Mouse (Mus musculus) erythroblast, adult 5-6 weeks (primary cell): ENCODE results near the gene Mrps35. TPM values are rescaled to one million over a fixed set of nuclear protein-coding genes. Genes with fewer than 3 reads are reported as not detected.

Experiments used
- ATAC-seq: replicated peaks from 2 replicates; pipeline ENCODE4 v1.8.0; 2016; ENCODE audit warnings: moderate number of reproducible peaks, mild to moderate bottlenecking, moderate TSS enrichment, inconsistent platforms; ENCODE audit not compliant: poor library complexity, low FRiP score, severe bottlenecking
- total RNA-seq, 2 experiments: library from RNA; stranded (forward) in 1 of 2; stranded (reverse) in 1 of 2; fragments of 150-400 nt in 1 of 2; fragments of 200-764, 138-1000 nt in 1 of 2; gene quantifications; 2 replicates each; pipeline versions ENCODE4 v1.2.3 to v1.2.4; 2015 to 2017; ENCODE audit warnings: low replicate concordance in 2 of 2

The Mrps35 gene
- total RNA-seq, 2 experiments from 2014 or later = 23.9 to 36.3 TPM

DNA sequence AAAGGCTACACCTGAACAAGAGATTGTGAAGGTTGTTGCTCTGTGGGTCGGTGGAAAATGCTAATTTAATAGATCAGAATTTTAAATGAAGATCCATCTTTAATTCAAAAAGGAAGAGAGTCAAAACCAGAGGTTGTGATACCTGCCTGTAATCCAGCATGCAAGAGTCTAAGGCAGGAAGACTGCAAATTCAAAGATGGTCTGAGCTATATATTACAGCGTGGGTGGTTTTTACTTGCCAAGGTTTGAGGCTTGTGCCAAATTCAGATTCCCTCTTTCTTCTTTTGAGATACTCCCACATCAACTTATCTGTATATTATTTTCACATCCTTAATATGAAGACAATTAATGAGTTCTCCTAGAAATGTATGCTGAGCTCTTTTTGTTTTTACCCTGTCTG lies 14.2 kb upstream of the Mrps35 start:
- no peak for ATAC-seq

DNA sequence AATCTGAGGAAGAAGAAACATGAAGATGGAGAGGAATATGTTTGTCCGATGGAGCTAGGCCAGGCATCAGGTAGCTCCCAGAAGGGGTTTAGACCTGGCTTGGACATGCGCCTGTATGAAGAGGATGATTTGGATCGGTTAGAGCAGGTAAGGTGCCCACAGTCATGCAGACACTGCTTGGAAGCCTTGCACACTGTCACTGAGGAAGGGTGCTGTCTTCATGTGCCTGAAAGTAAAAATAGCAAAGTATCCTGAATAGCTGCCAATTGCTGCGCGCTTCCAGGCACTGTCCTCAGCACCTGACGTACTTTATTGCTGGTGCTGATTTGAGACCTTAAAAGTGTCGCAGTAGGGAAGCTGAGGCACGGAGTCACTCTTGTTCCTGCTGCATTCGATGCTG lies 13.0 kb upstream of the Mrps35 start:
- ATAC-seq = no peak

DNA sequence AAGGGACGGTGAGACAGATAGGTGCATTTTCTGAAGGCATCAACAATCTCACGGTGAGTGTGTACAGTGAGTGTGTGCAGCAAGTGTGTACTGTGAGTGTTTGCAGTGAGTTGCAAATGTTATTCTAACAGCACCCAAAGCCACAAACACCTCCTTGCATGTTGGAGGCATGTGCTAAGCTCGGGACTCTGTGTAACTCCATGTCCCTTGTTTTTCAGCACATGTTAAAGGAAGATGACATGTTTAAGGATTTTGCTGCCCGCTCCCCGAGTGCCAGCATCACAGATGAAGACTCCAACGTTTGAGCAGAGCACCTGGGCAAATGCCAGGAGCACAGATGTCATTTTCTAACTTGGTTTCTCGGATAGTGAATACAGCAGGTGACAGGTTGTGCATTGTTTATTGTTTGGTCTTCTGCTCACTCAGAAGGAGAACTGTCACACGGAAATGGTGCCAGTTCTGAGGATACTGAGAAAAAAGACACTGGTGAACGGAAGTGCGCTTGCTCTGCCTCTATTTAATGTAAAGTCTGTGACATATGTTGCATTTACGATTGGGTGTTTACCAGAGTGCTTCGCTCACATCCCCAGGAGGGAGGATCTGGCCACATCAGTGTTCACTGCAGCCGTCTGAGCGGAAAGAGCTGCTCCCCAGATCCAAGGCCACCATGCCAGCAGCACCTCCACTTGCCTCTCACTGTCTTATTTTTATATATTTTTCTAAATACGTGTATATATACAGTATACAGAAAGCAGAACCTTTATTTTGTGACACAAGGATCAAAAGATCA lies 12.3 kb upstream of the Mrps35 start:
- no peak for ATAC-seq

DNA sequence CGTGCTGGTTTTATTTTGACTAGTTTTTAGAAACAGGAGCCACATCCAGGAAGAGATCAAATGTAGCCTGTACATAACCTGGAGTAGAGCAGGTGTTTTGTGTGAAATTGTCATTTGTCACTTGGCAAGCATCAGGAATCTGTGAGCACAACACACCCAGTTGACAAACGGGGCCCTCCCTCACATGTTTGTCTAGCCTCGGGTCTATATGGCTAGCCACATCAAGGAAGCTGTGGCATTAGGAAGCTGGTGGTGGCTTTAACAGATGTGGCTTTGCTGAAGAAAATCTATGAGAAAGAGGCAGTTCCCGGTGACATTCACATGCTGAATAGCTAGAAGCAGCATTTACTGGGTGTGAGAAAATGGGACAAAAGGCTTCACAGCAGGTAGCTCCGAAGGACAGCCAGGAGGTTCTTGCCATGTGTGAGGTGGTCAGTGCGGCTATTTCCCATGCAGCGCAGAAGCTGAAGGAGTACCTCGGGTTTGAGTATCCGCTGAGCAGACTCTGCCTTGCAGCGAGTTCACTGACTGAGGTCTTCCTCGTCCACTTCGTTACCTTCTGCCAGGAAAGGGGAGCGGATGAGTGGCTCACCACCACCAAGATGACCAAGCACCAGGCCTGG lies 10.2 kb upstream of the Mrps35 start, which contains the start of gene Rep15:
Gene Rep15, plus strand, starts transcription at position 282 of the 623 bp plus-strand sequence.
- no peak for ATAC-seq

DNA sequence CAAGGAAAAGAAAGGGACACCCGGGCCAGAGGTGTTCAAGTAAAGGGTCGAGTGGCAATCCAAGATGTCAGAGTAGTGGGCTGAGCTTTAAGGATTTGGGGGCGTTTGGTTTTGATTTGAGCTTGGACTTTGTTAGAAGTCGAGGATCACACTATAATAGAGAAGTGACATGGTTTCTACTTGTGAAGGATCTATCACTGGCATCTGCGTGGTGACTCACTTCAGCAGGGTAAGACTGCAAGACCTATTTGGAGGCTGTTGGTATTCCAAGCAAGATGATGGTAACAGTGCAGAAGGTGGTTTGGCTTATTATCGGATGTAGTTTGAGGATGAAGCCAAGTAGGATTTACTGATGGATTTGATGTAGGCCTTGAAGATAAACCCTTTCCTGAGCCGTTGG lies 1.1 kb downstream of the Mrps35 start:
- ATAC-seq = no peak

DNA sequence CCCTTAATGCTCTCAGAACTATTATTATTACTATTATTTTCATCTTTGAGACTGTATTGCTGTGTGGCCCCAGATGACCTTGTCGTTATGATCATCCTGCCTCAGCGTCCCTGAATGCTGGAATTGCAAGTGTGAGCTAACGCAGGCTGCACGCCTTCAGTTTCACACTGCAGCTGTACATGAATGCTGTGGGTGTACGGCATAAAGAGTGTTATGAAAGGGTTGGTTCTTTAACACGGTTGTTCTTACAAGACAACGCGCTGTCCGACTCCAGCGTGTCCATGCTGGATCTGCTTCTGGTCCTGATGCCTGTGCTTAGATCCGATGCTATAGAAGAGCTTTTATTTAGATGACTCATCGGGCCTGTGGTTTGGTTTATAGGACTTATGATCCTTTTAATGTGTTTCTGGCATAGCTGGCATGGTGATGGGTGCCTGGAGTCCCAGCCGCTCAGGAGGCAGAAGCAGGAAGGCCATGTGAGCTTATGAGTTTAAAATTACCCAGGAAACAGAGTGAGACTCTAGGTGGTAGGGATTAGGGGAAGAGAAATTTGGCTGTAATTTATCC lies 6.8 kb downstream of the Mrps35 start:
- no peak for ATAC-seq

DNA sequence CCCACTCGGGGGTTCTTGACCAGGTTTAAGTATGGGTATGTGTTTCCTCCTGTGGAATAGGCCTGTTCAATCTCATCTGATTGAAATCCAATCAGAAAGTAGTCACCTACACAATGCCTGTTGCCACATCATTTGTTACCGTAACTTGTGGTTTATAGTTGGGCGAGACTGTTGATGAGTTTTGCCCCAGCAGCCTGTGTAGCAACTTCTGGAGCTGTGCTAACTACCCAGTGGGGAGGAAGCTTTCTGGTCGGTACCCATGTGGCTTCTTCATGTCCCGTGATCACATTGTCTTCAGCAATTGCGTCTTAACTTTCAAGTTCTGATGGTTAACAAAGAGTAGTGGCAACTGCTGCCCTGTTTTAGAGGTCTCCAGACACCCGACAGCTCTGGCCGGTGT lies 9.1 kb downstream of the Mrps35 start:
- no peak for ATAC-seq

DNA sequence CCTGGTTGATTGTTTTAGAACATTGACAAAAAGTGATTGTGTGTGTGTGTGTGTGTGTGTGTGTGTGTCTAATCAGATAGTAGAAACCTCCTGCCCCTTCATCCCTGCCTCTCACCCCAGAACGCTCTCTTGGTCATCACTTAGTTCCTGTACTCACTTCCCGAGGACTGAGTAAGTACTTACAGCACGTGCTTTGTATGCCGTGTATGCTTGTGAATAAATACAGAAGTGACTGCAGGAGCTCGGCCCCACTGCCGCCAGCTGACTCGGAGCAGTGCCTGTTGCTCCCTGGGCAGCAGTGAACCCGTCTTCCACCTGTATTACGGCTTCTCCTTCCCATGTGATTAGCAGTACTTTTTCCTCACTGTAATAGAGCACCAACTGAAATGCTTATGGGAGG lies 9.9 kb downstream of the Mrps35 start:
- ATAC-seq = no peak

DNA sequence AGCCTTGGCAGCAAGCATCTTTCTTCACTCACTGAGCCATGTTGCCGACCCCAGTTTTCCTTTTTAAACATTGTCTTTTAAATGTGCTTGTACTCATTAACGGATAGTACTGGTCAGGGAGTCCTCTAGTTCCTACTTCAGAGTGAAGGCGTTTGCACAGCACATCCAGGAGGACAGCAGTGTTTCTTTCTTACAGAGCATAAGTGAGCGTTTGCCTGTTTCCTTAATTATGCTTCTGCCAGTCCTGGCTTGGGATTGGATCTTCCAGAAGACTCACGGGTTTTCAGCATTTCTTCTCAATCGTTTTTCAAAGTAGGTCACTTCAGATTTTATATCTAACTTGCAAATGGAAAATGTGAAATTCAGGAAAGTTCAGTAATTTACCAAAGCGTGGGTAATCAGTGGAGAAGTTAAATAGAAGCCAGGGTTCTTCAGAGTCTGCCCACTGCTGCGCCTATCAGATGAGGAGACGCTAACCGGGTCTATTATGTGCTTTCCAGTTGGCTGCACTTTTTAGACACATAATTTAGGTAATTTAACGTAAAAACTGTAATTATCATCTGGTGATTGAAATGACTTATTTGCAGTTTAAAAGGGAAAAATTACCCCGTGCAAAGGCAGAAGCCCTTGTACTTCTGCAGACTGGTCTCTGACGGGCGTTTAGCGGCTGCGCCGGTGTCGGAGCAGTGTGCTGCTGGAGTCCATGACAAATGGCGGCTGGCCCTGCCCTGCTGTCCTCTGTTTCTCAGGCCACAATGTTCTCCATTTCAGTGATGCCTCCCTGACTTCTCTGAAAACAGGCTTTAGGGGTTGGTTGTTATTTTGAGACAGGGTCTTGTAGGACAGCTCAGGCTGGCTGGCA lies 11.5 kb downstream of the Mrps35 start:
- no peak for ATAC-seq

DNA sequence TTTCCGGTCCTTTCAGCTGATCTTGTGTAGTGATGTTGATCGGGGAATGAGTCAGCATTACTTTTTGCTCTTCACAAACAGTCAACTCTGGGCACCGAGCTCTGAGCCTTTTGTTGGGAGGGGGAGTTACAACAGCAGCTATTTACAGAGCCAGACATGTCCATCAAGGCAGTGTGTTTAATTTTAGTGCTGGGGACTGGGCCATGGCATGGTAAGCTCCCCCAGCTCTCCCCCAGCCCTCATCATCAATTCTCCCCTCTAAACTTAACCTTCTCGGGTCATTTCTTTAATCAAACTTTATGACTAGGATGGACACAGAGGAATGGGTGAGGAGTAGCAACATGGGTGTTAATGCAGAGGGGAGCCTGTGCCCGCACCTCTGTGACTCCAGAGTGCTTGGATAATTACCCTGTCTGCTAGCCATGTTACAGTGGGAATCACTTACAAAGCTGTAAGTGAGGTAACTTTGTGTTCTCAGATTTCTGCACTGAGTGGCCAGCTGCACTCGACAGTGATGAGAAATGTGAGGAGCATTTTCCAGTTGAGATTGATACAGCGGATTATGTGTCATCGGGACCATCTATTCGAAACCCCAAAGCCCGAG lies 12.9 kb downstream of the Mrps35 start:
- ATAC-seq = no peak

DNA sequence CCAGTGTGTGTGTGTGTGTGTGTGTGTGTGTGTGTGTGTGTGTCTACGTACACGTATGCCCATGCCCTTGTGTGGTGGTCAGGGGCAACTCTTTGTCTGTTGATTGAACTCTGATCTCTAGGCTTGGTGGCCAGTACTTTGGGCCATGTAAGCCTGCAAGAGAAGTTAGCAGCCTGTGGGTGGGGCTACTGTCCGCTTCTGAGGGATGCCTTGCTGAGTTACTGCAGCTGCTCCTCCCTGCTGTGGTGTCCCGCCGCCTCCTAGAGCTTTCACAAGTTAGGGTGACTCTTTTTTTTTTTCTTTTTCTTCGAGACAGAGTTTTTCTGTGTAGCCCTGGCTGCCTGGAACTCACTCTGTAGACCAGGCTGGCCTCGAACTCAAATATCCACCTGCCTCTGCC lies 16.8 kb downstream of the Mrps35 start:
- ATAC-seq = no peak

DNA sequence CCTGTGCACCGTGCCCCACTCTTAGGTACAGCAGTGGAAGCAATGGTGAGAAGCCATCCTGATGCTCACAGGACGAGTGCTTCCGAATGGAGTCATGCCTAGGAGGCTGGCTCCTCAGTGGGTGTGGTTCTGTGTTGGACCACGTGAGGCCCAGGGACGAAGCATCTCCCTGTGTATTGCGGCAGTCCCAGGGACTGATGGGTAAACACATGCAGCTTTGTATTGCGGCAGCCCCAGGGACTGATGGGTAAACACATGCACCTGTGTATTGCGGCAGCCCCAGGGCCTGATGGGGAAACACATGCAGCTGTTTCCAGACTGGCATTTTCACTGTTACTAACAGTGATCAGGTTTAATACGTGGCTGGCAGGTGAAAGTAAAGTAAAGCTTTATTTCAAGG lies 19.1 kb downstream of the Mrps35 start:
- no peak for ATAC-seq

DNA sequence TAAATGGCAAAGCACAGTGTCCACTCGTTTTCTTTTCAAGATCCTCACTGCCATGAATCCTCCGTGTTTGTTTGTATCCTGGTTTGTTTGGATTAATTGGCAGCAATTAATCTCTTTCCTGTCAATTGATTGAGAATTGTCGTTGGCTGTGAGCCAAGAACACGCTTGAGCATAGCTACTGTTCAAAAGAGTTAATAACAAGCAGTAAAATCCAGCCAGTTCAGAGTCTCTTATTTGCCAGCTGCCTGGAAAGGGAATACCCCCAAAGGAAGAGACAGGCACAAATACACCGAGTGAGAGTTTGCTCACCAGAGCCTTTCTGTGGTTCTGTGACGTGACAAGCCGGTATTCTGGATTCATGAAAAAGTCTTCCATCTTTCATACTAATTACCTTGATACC lies 19.5 kb downstream of the Mrps35 start:
- no peak for ATAC-seq

DNA sequence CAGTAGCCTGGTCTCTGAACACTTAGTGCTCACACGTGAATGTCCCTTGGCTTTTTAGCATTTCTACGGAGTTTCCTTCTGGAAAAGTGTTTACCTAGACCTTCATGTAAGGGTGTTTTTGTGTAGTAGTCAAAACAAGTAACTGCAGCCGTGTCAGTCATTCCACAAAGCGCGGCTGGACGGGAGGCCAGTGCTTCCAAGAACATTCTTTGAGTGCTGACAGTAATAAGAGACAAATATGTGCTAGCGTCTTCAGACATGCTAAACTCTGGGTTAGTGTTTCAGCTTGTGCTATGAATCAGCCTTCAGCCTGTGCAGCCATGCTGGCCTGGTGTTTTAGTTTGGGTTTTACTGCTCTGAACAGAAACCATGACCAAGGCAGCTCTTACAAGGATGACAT lies 20.1 kb downstream of the Mrps35 start:
- no peak for ATAC-seq

DNA sequence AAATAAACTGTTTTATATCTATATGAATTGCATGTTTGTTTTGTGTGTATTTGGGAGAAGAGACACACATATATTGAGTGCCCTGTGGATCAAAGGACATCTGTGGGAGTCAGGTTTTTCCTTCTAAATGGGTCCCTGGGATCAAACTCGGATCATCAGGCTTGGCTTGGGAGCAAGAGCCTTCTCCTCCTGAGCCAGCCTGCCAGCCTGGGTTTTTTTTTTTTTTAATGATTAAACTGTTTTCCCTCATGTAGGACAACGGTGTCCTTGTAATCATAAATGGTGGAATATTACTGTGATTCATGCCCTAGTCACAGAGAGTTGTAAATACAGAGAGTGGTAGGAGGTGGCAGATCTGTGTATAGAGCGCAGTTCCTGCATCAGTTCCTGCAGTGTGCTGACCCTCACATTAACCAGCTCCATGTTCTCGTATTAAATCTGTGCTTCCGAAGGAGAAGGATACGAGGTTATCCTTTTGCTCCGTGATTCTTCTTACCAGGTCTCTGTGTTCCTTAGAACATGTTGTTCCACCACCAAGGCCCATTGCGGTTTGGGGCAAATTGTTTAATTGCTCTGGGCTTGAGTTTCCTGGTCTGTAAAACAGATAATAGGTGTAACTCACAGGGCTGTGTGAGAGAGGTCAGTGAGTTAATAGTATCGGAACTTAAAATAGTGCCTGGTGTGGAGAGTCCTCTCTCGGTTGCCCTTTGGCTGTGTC lies 21.8 kb downstream of the Mrps35 start:
- ATAC-seq = no peak

DNA sequence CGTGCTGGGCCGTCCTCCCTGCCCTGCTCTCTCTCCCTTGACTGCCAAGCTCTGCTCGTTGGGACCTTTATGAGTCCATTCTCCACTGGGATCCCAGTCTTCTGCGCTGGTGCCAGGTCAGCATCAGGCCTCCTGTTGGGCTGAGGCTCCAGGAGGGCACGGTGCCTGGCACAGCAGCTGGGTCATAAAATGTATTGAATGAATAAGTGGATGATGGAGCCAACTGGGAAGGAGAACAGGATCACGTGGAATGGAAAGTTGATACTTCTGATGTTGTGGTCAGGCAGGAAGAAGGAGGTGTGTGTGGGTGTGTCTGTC lies 22.3 kb downstream of the Mrps35 start:
- ATAC-seq = no peak

DNA sequence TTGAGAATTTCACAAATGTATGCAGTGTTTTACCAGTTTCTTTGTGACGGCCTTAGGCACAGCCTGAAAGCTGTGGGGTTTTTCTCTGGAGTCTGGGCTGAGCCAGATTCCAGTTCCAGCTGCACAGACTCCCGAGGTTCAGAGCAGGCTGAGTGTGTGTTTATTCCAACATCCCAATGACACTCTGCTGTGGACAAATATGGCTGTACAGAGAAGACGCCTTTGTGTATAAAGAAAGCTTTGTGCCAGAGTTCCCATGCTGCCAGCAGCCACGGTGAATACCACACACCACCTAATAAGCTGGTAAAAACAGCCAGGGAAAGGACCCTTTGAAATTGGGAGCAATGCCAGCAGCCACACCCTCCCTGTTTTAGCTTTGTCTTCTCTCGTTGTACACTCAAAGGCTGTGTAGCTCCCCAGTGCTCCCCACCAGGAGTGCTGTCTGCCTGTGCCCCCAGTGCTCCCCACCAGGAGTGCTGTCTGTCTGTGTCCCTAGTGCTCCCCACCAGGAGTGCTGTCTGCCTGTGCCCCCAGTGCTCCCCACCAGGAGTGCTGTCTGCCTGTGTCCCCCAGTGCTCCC lies 33.3 kb downstream of the Mrps35 start:
- ATAC-seq = no peak

DNA sequence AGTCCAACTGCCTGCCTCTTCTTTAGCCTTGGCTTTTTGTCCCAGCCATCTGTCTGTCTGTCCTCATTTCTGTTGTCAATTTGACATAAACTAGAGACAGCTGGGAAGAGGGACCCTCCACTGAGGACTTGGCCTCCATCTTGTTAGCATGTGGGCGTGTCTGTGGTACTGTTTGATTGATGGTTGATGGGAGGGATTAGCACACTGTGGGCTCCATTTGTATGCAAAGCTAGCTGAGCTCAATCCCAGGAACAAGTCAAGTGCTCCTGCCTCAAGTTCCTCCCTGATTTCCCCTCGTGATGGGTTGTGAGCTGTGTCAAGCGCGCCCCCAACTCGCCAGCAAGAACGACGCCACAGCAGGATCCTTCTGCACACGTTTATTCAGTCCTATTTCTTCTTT lies 34.3 kb downstream of the Mrps35 start:
- ATAC-seq = no peak

DNA sequence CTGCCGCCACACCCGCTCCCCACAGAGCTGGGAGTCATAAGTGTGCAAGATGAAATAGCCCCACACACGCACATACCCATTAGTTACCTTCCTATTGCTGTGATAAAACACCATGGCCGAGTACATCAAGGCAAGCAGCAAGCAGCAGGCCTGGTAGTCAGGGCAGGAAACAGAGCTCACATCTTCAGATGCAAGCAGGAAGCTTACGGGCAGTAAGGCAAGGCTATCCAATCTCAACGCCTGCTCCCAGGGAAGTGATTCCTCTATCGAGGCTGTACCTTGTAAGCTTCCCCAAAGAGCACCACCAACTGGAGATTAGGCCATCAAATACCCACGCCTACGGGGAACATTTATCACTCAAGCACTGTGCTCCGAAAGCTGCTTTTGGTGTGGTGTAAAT lies 37.4 kb downstream of the Mrps35 start:
- ATAC-seq = no peak
